Mouse (Mus musculus) intestine, postnatal 0 days (tissue): ENCODE data around the gene Bag2. TPM values are rescaled to one million over a fixed set of nuclear protein-coding genes. Genes with fewer than 3 reads are reported as not detected.
A peak's percentile ranks its signal among the peaks of the same experiment; 100 is the strongest.

Experiments
- ATAC-seq: fragments of 200-750 bp; cut with Nextera tagmentation; 2 replicates; pipeline ENCODE4 v1.8.0; 2017; ENCODE audit warnings: mild to moderate bottlenecking, moderate TSS enrichment, moderate library complexity
- H3K27ac ChIP-seq: fragments of 300-500 bp; sonication (generic); 2 replicates; pipeline ENCODE4 v1.5.1; 2014; ENCODE audit warnings: mild to moderate bottlenecking, low read depth, low read length, moderate library complexity
- H3K27me3 ChIP-seq: fragments of 300-500 bp; sonication (generic); replicated peaks from 2 replicates; pipeline ENCODE4 v1.6.1; 2014; ENCODE audit warnings: low read length, mixed read lengths; ENCODE audit not compliant: control insufficient read depth, insufficient read depth
- H3K36me3 ChIP-seq: fragments of 300-500 bp; sonication (generic); 2 replicates; pipeline ENCODE4 v1.6.1; 2014; ENCODE audit warnings: mild to moderate bottlenecking, moderate library complexity; ENCODE audit not compliant: control insufficient read depth, insufficient read depth
- H3K4me1 ChIP-seq: fragments of 300-500 bp; sonication (generic); replicated peaks from 2 replicates; pipeline ENCODE4 v1.6.1; 2014; ENCODE audit warnings: antibody characterized with exemption, low read length, mixed read lengths; ENCODE audit not compliant: control insufficient read depth, insufficient read depth
- H3K4me2 ChIP-seq: fragments of 300-500 bp; sonication (generic); replicated peaks from 2 replicates; pipeline ENCODE4 v1.6.1; 2014; ENCODE audit warnings: low read depth, mild to moderate bottlenecking, moderate library complexity
- H3K4me3 ChIP-seq: fragments of 300-500 bp; sonication (generic); 2 replicates; pipeline ENCODE4 v1.5.1; 2014; ENCODE audit warnings: low read depth, low read length
- H3K9ac ChIP-seq: fragments of 300-500 bp; sonication (generic); 2 replicates; pipeline ENCODE4 v1.6.1; 2014; ENCODE audit warnings: mild to moderate bottlenecking, low read depth, low read length
- H3K9me3 ChIP-seq: fragments of 300-500 bp; sonication (generic); 2 replicates; pipeline ENCODE4 v1.6.1; 2016; ENCODE audit warnings: mixed run types; ENCODE audit not compliant: control insufficient read depth
- CTCF ChIP-seq: sonication (generic); IDR thresholded peaks from 2 replicates; pipeline ENCODE4 v1.5.1; 2016; ENCODE audit warnings: low read depth, mild to moderate bottlenecking, control low read depth, antibody characterized with exemption, moderate library complexity
- WGBS: fragments of 180-500 bp; shearing (Covaris S2); extraction: QIAGEN DNeasy Blood & Tissue Kit; methylation state at CpG from one replicate; pipeline ENCODE4 v1.1.7; 2014; 5-methylcytosine and 5-hydroxymethylcytosine counted together
- polyA plus RNA-seq: library from polyadenylated mRNA; unstranded; fragments of >200 nt; fragmentation: Nextera tagmentation; extraction: Ambion mirVana; gene quantifications from 2 replicates; pipeline ENCODE4 v1.2.1, GENCODE M21; 2015

Gene Bag2
- polyA plus RNA-seq, 1 experiment from 2014 or later = 26.0 TPM

GRCm38 (mm10) chr1:33724516-33724915 is 33.1 kb downstream of the Bag2 start:
- WGBS = 85% methylated on average over 6 of the region's 6 CpGs
- H3K4me1 ChIP-seq = 0 out of 2 replicates have a peak, but pooled peaks cover 4% of the 10 kb centered on the region

GRCm38 (mm10) chr1:33721020-33721419 is 36.6 kb downstream of the Bag2 start:
- Histone ChIP-seq H3K4me2 (peak overlapping the region; percentile 96), H3K9me3 (no peaks in the 10 kb centered on the region), H3K27me3 (no peaks in the 10 kb centered on the region), H3K4me1 (0 out of 2 replicates have a peak, but pooled peaks cover 4% of the 10 kb centered on the region), H3K9ac (no peak overlapping the region), H3K36me3 (peaks cover 27% of the 10 kb centered on the region), H3K27ac (no peak overlapping the region), H3K4me3 (no peak overlapping the region)
- TF ChIP-seq CTCF = no peak
- no peak for ATAC-seq
- WGBS = 89% methylated on average over 7 of the region's 7 CpGs

More at GRCm38 (mm10) chr1:33724516-33724915, 33.1 kb downstream of the Bag2 start:
- Histone ChIP-seq H3K27me3 (no peaks in the 10 kb centered on the region), H3K9ac (no peak overlapping the region), H3K27ac (no peak overlapping the region), H3K4me3 (no peak overlapping the region), H3K4me2 (no peak overlapping the region), H3K9me3 (no peaks in the 10 kb centered on the region), H3K36me3 (peaks cover 30% of the 10 kb centered on the region)
- TF ChIP-seq CTCF = no peak
- no peak for ATAC-seq

DNA sequence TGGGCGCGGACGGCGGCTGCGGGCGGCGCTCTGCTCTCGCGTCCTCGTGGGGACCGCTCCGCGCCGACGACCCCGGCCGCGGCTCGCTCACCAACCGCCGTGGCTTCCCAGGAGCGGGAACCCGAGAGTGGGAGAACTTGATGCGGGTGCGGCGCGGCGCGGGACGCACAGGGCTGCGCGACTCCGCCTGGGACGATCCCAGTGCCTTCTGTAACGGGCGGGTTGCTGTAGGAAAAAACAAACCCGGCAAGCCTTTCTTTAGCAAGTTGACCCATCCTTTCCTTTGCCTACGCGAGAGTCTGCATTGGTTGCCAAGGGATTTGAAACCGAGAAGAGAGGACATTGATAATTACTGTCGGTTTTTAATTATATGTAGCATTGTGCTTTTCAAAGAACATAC is 37.4 kb downstream of the Bag2 start:
- Histone ChIP-seq H3K4me2 (peak overlapping the region; percentile 96), H3K4me1 (0 out of 2 replicates have a peak, but pooled peaks cover 4% of the 10 kb centered on the region), H3K4me3 (peak overlapping the region; percentile 80), H3K27me3 (no peaks in the 10 kb centered on the region), H3K36me3 (peaks cover 20% of the 10 kb centered on the region), H3K27ac (peak overlapping the region; percentile 70), H3K9ac (peak overlapping the region; percentile 74), H3K9me3 (no peaks in the 10 kb centered on the region)
- ATAC-seq = peak; percentile 46
- WGBS = under 1% methylated on average over 41 of the region's 41 CpGs
- TF ChIP-seq CTCF = no peak

DNA sequence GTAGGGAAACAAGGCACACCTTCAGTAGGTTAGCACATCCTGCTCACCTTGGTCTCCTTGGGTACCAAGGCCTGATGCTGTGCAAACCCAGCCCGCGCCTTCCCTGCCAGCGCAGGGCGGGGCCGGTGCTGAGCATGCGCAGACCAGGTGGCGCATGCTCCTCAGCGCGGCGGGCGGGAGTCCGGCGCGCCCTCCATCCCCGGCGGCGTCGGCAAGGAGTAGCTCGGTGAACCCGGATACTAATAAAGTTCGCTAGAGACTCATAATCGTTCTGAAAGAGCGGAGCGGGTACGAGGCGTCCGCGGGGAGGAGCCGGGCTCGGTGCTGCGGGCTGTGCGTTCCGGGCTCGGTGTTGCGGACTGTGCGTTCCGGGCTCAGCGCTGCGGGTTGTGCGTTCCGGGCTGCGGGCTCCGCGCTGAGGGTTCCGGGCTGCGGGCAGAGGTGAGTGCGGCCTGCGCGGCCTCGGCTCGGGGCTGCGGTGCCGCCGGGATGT is 37.8 kb downstream of the Bag2 start, which contains the start of gene Rab23:
Gene Rab23 (plus strand): TSS at position 155 of the 493 bp plus-strand sequence.
- Histone ChIP-seq H3K9ac (peak within 1 kb of the TSS; percentile 74), H3K36me3 (peaks cover 15% of the 10 kb centered on the region), H3K4me1 (0 out of 2 replicates have a peak, but pooled peaks cover 4% of the 10 kb centered on the region), H3K9me3 (no peaks in the 10 kb centered on the region), H3K4me2 (peak within 1 kb of the TSS; percentile 96), H3K4me3 (peak within 1 kb of the TSS; percentile 80), H3K27me3 (no peaks in the 10 kb centered on the region), H3K27ac (peak within 1 kb of the TSS; percentile 70)
- ATAC-seq = peak; percentile 90
- 0% methylated on average over 53 of the region's 54 CpGs for WGBS
- TF ChIP-seq CTCF = no peak; the same call in 1 of the 2 replicates

DNA sequence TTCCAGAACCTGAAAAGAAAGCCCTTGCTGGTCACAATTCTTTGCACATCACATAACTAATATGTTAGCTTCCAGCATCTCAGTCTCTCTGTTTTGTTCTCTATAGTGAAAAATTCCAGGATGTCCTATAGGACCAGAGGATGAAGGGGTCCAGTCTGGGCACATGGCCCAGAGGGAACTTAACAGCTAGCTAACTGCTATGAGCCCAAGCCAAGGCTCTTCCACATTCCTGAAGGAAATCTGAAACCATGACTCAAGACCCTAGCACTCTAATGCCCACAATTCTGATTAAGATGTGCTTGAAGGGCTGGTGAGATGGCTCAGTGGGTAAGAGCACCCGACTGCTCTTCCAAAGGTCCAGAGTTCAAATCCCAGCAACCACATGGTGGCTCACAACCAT is 40.0 kb downstream of the Bag2 start:
- no peaks in the 10 kb centered on the region for H3K9me3 ChIP-seq
- no peaks in the 10 kb centered on the region for H3K27me3 ChIP-seq
- 100% methylated on average over 1 of the region's 1 CpGs for WGBS
- no peak overlapping the region for H3K27ac ChIP-seq
- ATAC-seq = no peak
- H3K9ac ChIP-seq = no peak overlapping the region
- H3K36me3 ChIP-seq = no peaks in the 10 kb centered on the region
- no peak overlapping the region for H3K4me3 ChIP-seq
- no peak for TF ChIP-seq CTCF
- no peak overlapping the region for H3K4me2 ChIP-seq
- 0 out of 2 replicates have a peak, but pooled peaks cover 4% of the 10 kb centered on the region for H3K4me1 ChIP-seq

- no peaks in the 10 kb centered on the region for H3K9me3 ChIP-seq
- no peak for TF ChIP-seq CTCF
- no peak overlapping the region for H3K4me2 ChIP-seq
- no peak overlapping the region for H3K4me3 ChIP-seq
- H3K27ac ChIP-seq = no peak overlapping the region
- no peaks in the 10 kb centered on the region for H3K4me1 ChIP-seq
- H3K36me3 ChIP-seq = no peaks in the 10 kb centered on the region
- peak; percentile 50; the same call in 1 of the 2 replicates for ATAC-seq
- H3K9ac ChIP-seq = no peak overlapping the region
- H3K27me3 ChIP-seq = no peaks in the 10 kb centered on the region
- 4% methylated on average over 10 of the region's 10 CpGs for WGBS
These were observed 42.8 kb downstream of the Bag2 start for GRCm38 (mm10) chr1:33714796-33715195.
